Mouse (Mus musculus) olfactory bulb, adult 2 months (tissue): ENCODE measurements around the gene Prickle3.

ENCODE experiments used
- CTCF ChIP-seq: fragments of 200-500 bp; IDR thresholded peaks from 2 replicates; pipeline ENCODE4 v1.5.1; 2012; ENCODE audit warnings: low read depth, mild to moderate bottlenecking, low read length, moderate library complexity; ENCODE audit not compliant: insufficient read depth
- POLR2A ChIP-seq: fragments of 200-500 bp; IDR thresholded peaks from 2 replicates; pipeline ENCODE4 v1.6.1; 2012; ENCODE audit warnings: mild to moderate bottlenecking, low read depth, low read length, moderate library complexity; ENCODE audit not compliant: insufficient read depth

DNA sequence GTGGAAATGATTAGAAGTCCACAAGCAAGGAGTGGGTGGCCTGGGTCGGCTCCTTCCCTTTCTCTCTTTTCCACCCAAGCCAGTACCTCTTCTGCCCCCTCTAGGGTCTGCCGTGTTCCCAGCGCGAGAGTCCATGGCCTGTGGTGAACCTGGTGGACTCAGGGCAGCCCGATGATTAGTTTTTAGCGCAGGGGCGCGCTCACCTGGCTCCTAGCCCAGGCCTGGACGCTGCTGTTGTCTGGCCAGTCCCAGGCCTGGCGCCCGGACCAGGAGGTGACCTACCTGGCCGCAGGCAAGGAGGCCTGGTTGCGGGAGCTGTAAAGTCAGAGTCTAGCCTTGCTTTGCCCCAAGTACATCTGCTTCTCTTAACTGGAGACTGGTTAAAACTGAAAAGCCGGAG is 23.8 kb downstream of the Prickle3 start, which contains the start of gene Magix:
- TF ChIP-seq CTCF (no peak), POLR2A (no peak)
